Mouse (Mus musculus) regulatory T cell (primary cell): ENCODE measurements at regions not wholly inside any gene's neighbourhood (a gene's known extent, or its start where the extent isn't known, plus 50 kb on each side); places are given as distances from the start of the nearest gene placed in this dataset.

Experiments
- in situ Hi-C: fragments of 300-600 bp; cut with MboI, MseI; formaldehyde crosslinking; loops from one replicate; pipeline ENCODE4 v1.15.1; 2025; ENCODE audit warnings: high pct_unique_total_duplicates

GRCm38 (mm10) chr5:111506821-111507220 lies 89.7 kb downstream of the Mn1 start:
- in situ Hi-C loops: no loop called here

DNA sequence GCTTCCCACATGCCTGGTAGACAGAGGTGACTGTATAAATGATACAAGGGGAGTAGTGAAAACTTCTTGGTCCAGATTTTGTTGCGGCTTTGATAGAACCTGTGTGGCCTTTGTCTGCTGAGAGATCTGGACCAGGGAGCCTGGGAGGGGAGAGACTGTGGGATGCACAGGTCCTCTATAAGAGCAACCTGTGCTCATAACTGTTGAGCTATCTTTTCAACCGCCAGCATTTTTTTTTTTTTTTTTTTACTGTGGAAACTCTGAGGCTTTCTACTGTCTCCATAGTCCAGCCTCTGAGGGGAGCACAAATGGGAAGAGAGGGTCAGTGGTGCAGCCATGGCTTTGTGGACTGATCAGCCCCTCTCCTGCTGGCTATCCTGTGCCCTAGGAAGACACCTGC lies 90.2 kb downstream of the Mn1 start:
- in situ Hi-C loops: no loop called here

DNA sequence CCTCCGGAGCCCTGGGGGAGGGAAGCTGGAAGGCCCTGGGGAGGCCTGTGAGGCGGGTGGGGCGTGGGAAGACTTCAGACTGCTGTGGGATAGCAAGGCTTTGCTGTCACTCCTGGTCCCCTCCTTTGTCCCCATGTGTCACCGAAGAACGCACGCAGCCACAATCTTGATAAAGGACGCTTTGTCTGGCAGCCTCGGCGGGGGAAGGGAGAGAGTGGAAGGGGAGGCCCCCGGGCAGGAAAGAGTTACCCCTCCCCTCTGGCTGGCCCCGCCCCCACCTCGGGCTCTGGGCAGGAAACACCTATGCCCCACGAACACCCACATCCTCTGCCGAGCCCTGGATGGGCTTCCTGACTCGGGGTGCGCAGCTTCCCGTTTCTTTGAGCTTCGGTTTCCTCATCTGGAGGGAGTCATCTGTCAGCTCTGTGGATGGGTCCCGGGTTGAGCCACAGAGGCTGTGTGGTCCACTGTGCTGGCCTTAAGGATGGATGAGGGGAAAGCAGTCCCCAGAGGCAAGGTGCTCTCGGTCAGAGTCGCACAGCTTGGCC lies 91.9 kb downstream of the Mn1 start:
- in situ Hi-C loops: no loop called here

DNA sequence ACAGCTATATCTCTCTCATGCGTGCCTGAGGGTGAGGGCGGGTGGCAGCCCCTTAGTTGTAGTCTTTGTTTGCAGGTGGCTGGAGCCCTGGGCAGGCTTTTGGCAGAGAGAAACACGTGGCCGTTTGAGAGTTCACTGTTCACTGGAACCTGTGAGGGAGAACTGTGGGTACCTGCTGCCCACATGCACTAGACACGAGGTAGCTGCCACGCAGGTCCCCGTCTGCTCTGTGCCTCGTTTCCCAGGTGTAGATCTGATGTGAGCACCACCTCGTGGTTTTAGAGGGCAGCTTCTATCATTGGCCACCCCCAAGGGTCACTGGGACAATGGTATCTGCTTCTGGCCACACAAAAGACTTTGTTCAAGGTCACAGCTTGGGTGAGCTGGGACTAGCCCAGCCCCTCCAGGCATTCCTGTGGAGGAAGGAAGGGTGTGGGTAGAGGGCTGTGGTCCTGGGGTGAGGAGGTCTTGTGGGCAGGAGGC lies 92.5 kb downstream of the Mn1 start:
- in situ Hi-C loops: loop anchor here (10.0 kb wide), 1 partner anchor 1705 kb away; no protein-coding TSS in a partner anchor

DNA sequence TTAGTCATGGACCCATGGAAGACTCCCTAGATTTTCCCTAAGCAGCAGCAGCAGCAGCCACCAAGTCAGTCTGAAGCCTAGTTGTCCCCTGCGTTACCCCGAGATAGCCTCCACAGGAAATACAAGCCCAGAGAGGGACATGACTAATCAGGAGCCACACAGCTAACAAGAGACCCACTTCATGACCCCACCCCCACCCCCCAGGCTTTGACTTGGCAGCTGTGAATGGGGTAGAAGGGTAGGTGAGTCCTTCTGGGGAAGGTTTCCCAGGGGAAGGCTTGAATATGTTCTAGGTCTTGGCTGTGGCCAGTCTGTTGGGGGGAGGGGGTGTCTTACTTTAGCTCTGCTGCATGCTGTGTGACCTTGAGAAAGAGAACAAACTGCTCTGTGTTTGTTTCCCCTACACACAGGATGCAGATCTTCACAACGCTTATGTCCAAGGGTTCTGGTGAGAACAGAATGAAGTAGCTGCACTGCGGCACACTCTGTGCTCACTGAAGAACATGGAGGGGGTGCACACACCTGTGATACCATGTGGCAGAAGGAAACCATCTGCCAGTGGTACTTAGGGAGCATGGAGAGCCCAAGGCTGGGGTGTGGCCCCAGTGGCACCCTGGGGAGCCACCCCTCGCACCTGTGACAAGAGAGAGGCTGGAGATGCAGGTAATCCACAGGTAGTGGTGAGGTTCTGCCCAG lies 93.2 kb downstream of the Mn1 start:
- in situ Hi-C loops: loop anchor here (10.0 kb wide), 1 partner anchor 1704 kb away; no protein-coding TSS in a partner anchor

DNA sequence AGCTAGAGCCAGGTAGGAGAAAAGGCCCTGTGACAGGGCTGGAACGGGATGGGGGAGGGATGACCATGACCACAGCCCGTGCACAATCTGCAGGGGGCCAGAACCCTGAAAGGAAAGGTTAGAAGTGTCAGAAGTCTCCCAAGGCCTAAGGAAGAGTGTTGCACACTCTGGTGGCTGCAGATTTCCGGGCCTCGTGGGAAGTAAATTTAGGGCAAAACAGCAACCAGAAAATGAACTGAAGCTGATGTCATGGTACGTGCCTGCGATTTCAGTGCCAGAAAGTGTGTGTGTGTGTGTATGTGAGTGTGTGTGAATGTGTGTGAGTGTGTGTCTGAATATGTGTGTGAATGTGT lies 93.7 kb downstream of the Mn1 start:
- in situ Hi-C loops: loop anchor here (10.0 kb wide), 1 partner anchor 1704 kb away; no protein-coding TSS in a partner anchor

DNA sequence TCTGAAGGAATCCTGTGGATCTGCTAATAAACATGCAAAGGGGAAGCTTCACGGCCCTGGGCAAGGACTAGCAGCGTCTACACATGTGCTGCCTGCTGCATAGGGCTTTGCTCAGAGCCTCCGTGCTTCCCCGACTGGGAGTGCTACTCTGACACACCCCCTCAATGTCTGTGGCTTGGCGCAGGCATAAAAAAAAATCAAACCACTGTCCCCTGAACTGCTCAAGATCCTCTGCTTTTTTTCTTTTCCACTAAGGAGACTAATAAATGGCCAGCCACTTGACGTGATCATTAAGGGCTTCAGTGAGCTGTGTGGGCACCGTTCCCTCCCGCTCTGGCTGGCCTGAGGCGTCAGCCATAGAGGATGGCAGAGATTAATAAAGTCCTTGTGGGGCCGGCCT lies 94.8 kb downstream of the Mn1 start:
- in situ Hi-C loops: loop anchor here (10.0 kb wide), 1 partner anchor 1703 kb away; no protein-coding TSS in a partner anchor

DNA sequence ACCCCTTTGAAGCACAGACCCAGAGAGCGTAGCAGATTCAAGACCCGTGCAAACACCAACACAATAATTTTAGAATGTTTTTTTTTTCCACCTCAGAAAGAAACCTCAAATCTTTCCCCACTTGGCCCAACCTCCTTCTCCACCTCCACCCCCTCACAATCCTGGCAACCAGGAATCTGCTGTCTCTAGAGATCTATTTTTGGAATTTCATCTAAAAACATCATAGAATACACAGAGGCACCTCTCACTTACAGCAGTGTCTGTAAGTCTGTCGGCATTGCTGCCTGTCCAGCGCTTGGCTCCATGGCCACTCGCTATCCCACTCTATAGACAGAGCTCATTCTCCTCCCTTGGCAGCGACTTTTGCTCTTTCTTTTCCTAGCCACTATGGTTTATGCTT lies 96.8 kb downstream of the Mn1 start:
- in situ Hi-C loops: loop anchor here (10.0 kb wide), 1 partner anchor 1701 kb away; no protein-coding TSS in a partner anchor

DNA sequence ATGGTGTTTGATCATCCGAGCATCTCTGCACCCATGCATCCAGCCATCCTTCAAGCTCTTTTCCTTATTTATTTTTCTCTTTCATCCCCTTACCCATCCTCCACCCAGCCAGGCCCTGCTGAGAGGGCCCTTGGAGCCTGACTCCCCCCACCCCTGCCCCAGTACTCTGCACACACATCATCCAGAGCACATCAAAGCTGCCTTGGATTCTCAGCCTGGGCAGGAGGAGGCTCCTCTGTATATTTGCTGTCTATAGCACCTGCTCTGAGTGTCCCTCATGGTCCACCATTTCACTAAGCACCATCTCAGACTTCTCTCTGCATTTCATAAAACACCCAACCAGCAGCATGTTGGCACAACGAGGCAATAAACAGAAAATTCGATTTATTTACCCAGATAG lies 101.9 kb downstream of the Mn1 start:
- in situ Hi-C loops: loop anchor here (10.0 kb wide), 1 partner anchor 1696 kb away; no protein-coding TSS in a partner anchor

DNA sequence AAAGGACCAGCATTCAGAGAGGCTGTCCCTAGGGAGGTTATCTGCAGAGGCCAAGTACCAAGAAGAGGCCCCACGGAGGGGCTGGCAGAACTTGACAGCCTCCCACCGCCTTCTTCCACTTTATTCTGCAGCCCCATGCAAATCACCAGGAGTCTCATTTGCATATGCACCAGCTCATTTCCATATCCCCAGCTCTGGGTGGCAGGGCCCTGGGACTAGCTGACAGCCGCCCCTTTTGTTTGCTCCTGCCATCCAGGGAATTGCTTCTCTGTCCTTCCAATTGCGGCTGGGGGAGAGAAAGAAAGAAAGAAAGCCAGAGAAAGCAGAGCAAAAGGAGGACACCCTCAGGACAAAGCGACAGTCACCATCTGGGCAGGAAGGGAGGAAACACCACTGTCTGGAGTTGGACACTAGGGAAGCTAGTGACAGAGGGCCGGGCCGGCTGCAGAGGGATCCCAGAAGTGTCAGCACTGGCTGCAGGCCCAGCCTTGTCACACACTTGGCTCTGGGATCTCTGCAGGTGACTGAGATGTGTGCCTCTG lies 102.4 kb downstream of the Mn1 start:
- in situ Hi-C loops: loop anchor here (10.0 kb wide), 1 partner anchor 1695 kb away; no protein-coding TSS in a partner anchor

GRCm38 (mm10) chr5:111521866-111522265 lies 104.7 kb downstream of the Mn1 start:
- in situ Hi-C loops: no loop called here

DNA sequence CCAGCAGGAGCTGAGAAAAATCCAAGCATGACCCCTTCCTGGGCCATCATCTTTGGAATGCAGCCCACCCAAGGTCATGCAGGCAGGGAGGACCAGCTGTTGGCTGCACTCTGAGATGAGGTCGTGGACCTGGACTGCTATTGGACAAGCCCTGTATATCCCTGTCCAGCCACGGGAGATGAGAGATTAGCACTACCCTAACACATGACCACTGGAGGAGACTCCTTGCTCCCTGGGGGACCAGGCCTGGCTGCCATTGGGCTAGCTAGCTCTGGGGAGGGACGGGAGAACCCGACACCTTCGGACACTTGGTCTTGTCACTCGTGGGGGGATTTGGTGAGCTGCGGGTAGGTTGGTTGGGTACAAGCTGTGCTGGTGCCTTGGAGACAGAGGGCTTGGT lies 105.4 kb downstream of the Mn1 start:
- in situ Hi-C loops: no loop called here

- in situ Hi-C loops: no loop called here
These were observed 110.6 kb downstream of the Mn1 start for GRCm38 (mm10) chr5:111527741-111528140.

DNA sequence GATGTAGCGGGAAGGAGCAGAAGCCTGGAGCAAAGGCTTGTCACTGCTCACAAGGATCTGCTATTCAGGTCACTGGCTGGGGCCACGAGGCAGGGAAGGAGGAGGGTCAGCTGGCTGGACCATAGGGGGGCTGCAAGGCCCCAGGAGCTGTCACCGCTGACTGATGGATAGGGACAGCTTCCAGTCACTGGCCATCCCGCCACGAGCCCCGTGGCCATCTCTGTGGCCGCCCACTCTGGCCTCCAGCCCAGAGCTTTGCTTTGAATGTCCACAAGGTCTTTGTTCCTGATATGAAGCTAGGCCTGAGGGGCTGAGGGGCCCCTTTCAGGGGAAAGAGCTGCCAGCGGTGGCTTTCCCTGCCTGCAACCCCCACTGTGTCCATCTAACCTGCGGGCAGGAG lies 111.9 kb downstream of the Mn1 start:
- in situ Hi-C loops: no loop called here

- in situ Hi-C loops: no loop called here
These were observed 113.7 kb downstream of the Mn1 start for GRCm38 (mm10) chr5:111530628-111531524.

DNA sequence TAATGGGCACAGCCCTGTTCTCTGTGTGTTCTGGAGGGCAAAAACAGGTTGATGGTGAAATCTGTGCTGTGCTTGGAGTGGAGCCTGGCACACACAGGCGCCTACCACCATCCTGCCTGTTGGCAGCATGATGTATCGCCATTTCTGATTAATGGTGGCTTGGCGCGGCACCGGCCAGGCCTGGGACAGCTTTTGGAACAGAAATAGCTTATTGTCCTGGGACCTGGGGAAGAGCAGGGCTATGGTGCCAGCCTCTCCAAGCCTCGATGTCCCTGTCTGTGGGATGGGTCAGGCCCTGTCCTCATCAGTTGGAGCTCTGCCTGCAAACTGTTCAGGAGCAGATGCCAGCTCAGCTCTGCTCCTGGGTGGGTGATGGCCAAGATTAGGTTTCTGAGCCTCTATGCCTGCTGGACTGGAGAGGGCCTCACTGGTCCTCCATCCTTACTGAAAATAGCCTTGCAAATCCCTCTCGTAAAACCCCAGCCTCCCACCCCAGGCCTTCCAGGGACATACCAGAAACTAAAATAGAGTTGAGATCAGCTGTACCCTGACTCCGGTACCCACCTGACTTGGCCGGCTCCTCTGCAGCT lies 115.4 kb downstream of the Mn1 start:
- in situ Hi-C loops: no loop called here

DNA sequence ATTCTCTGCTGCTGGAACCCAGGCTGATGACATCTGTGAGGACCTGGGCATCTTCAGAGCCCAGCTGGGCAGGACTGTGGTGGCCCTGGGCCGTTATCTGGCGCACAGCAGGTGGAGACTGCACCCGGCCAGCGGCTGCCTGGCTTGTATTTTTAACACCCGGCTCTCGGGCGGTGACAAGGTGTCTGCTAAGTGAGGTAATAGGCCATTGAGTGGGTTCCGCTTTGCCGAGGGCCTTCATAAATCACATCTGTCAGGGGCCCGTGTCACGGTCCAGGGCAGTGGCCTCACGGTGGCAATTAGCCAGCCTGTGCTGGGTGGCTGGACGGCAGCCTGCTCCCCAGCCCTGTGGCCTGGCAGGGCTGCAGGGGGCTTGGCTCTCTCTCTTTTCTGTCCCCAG lies 118.8 kb downstream of the Mn1 start:
- in situ Hi-C loops: no loop called here

- in situ Hi-C loops: no loop called here
These were observed 121.6 kb downstream of the Mn1 start for GRCm38 (mm10) chr5:111538560-111539450.

DNA sequence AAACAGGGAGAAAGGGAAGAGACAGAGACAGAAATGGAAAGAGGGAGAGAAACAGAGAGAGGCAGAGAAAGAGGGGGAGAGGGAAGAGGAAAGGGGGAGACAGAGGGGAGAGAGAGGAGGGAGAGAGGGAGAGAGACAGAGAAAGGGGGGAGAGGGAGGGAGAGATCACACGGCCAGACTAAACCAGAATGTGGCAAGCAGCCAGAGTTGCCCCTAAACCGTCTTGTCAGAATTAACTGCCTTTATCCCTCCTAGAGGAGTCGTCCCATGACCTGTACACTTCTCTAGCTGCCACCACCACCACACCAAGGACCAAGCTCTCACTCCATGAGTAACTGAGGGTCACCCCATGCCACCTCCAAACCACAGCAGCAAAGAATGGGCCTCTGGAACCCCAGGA lies 123.3 kb downstream of the Mn1 start:
- in situ Hi-C loops: no loop called here

DNA sequence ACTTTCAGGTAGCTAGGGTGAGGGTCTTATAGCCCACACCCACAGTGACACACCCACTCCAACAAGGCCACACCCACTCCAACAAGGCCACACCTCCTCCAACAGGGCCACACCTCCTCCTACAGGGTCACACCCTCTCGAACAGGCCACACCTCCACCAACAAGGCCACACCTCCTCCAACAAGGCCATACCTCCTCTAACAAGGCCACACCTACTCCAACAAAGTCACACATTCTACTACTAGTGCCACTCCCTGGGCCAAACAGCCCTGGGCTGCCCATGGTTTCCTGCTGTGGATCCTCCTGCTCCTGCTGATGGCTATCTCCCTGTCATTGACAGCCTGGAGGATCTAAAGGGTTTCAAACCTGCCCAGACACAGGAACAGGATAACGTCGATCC lies 124.9 kb downstream of the Mn1 start:
- in situ Hi-C loops: no loop called here
